Mouse (Mus musculus) intestine, embryonic 14.5 days (tissue): ENCODE data around the gene Spem1. TPM values are rescaled to one million over a fixed set of nuclear protein-coding genes. Genes with fewer than 3 reads are reported as not detected.

ENCODE experiments used
- ATAC-seq: fragments of 200-750 bp; cut with Nextera tagmentation; replicated peaks from 2 replicates; pipeline ENCODE4 v1.8.0; 2017; ENCODE audit warnings: low read depth, moderate number of reproducible peaks, moderate TSS enrichment, moderate library complexity; ENCODE audit not compliant: low FRiP score, low TSS enrichment
- DNase-seq: peaks from one replicate; pipeline ENCODE4 v3.0.0-alpha.2; 2018; ENCODE audit warnings: low spot score
- H3K27ac ChIP-seq: fragments of 300-500 bp; sonication (generic); 2 replicates; pipeline ENCODE4 v1.5.1; 2014; ENCODE audit warnings: low read depth, mild to moderate bottlenecking, control low read depth
- H3K27me3 ChIP-seq: fragments of 300-500 bp; sonication (generic); replicated peaks from 2 replicates; pipeline ENCODE4 v1.6.1; 2014; ENCODE audit warnings: low read length, control low read depth; ENCODE audit not compliant: control insufficient read depth, insufficient read depth
- H3K36me3 ChIP-seq: fragments of 300-500 bp; sonication (generic); 2 replicates; pipeline ENCODE4 v1.6.1; 2014; ENCODE audit warnings: low read length, control low read depth; ENCODE audit not compliant: control insufficient read depth, insufficient read depth
- H3K4me1 ChIP-seq: fragments of 300-500 bp; sonication (generic); replicated peaks from 2 replicates; pipeline ENCODE4 v1.6.1; 2014; ENCODE audit warnings: low read length, control low read depth, mixed read lengths; ENCODE audit not compliant: control insufficient read depth, insufficient read depth
- H3K4me2 ChIP-seq: fragments of 300-500 bp; sonication (generic); 2 replicates; pipeline ENCODE4 v1.6.1; 2014; ENCODE audit warnings: low read length
- H3K4me3 ChIP-seq: fragments of 300-500 bp; sonication (generic); 2 replicates; pipeline ENCODE4 v1.5.1; 2014; ENCODE audit warnings: low read depth, low read length, control low read depth, mixed read lengths
- H3K9ac ChIP-seq: fragments of 300-500 bp; sonication (generic); 2 replicates; pipeline ENCODE4 v1.6.1; 2014; ENCODE audit warnings: mild to moderate bottlenecking, low read length
- H3K9me3 ChIP-seq: fragments of 300-500 bp; sonication (generic); 2 replicates; pipeline ENCODE4 v1.6.1; 2016; ENCODE audit warnings: low read length, control low read depth; ENCODE audit not compliant: control insufficient read depth
- WGBS: fragments of 180-500 bp; shearing (Covaris S2); extraction: QIAGEN DNeasy Blood & Tissue Kit; methylation state at CpG from one replicate; pipeline ENCODE4 v1.1.7; 2014; 5-methylcytosine and 5-hydroxymethylcytosine counted together
- polyA plus RNA-seq: library from polyadenylated mRNA; unstranded; fragments of >200 nt; fragmentation: Nextera tagmentation; extraction: Ambion mirVana; gene quantifications from 2 replicates; pipeline ENCODE4 v1.2.1, GENCODE M21; 2014

Spem1 gene
- polyA plus RNA-seq, 1 experiment from 2014 or later, result not detected

- no peak overlapping the region for H3K4me2 ChIP-seq
- no peak overlapping the region for H3K27ac ChIP-seq
- 66% methylated on average over 5 of the region's 5 CpGs for WGBS
- H3K9ac ChIP-seq, result no peak overlapping the region
- no peaks in the 10 kb centered on the region for H3K9me3 ChIP-seq
- H3K36me3 ChIP-seq, result no peaks in the 10 kb centered on the region; the same call in 1 of the 2 replicates
- DNase-seq (no peak), ATAC-seq (no peak)
- no peaks in the 10 kb centered on the region for H3K4me1 ChIP-seq
- no peaks in the 10 kb centered on the region for H3K27me3 ChIP-seq
- no peak overlapping the region for H3K4me3 ChIP-seq
These were observed 47.0 kb downstream of the Spem1 start for GRCm38 (mm10) chr11:69774961-69775360.

Other genes with a start within 250 kb of the Spem1 start
- 26.8 and 31.8 TPM in 2 replicates for gene Wrap53, start 241.9 kb downstream of the Spem1 start, polyA plus RNA-seq
- 176 and 192 TPM in 2 replicates for gene Trp53, start 241.8 kb downstream of the Spem1 start, polyA plus RNA-seq
- gene Atp1b2, start 216.2 kb downstream of the Spem1 start, polyA plus RNA-seq, result 7.3 and 8.2 TPM in 2 replicates
- gene Shbg, start 204.3 kb downstream of the Spem1 start, polyA plus RNA-seq, result not detected in 2 replicates
- 16.8 and 18.1 TPM in 2 replicates for gene Sat2, start 200.2 kb downstream of the Spem1 start, polyA plus RNA-seq
- 22.6 and 23.0 TPM in 2 replicates for gene Fxr2, start 189.2 kb downstream of the Spem1 start, polyA plus RNA-seq
- 0.35 TPM in 1 of 2 replicates, not detected in the other for gene Sox15, start 166.9 kb downstream of the Spem1 start, polyA plus RNA-seq
- 32.1 and 39.3 TPM in 2 replicates for gene Mpdu1, start 159.5 kb downstream of the Spem1 start, polyA plus RNA-seq
- gene Cd68, start 156.0 kb downstream of the Spem1 start, polyA plus RNA-seq, result 12.4 and 16.3 TPM in 2 replicates
- gene Eif4a1, start 149.8 kb downstream of the Spem1 start, polyA plus RNA-seq, result 645 and 692 TPM in 2 replicates
- 79.1 and 90.8 TPM in 2 replicates for gene Senp3, start 140.1 kb downstream of the Spem1 start, polyA plus RNA-seq
- 0.48 TPM in 1 of 2 replicates, not detected in the other for gene Tnfsf13, start 136.4 kb downstream of the Spem1 start, polyA plus RNA-seq
- gene Tnfsf12, start 126.3 kb downstream of the Spem1 start, polyA plus RNA-seq, result 8.0 and 9.4 TPM in 2 replicates
- 2.3 and 3.7 TPM in 2 replicates for gene Tnfsfm13, start 126.1 kb downstream of the Spem1 start, polyA plus RNA-seq
- 35.2 and 38.7 TPM in 2 replicates for gene Polr2a, start 63.5 kb downstream of the Spem1 start, polyA plus RNA-seq
- not detected in 2 replicates for gene Slc35g3, start 60.2 kb downstream of the Spem1 start, polyA plus RNA-seq
- 2.8 and 3.3 TPM in 2 replicates for gene Zbtb4, start 56.3 kb downstream of the Spem1 start, polyA plus RNA-seq
- gene Chrnb1, start 26.2 kb downstream of the Spem1 start, polyA plus RNA-seq, result 3.5 and 4.4 TPM in 2 replicates
- gene Fgf11, start 20.3 kb downstream of the Spem1 start, polyA plus RNA-seq, result 1.1 and 1.4 TPM in 2 replicates
- 16.1 and 22.9 TPM in 2 replicates for gene Tmem102, start 16.6 kb downstream of the Spem1 start, polyA plus RNA-seq
- not detected in 2 replicates for gene Gm39566, start 6.9 kb downstream of the Spem1 start, polyA plus RNA-seq
- not detected in 2 replicates for gene Spem2, start 3.7 kb downstream of the Spem1 start, polyA plus RNA-seq
- 8.5 TPM in 2 replicates for gene Nlgn2, start 15.6 kb upstream of the Spem1 start, polyA plus RNA-seq
- 436 and 455 TPM in 2 replicates for gene Tmem256, start 16.3 kb upstream of the Spem1 start, polyA plus RNA-seq
- gene Plscr3, start 24.2 kb upstream of the Spem1 start, polyA plus RNA-seq, result 92.1 and 94.4 TPM in 2 replicates
- 10.3 and 12.2 TPM in 2 replicates for gene Tnk1, start 36.5 kb upstream of the Spem1 start, polyA plus RNA-seq
- 0.38 TPM in 1 of 2 replicates, not detected in the other for gene Tmem95, start 55.8 kb upstream of the Spem1 start, polyA plus RNA-seq
- gene Kctd11, start 59.2 kb upstream of the Spem1 start, polyA plus RNA-seq, result 3.5 and 4.4 TPM in 2 replicates
- 8.1 and 9.3 TPM in 2 replicates for gene Acap1, start 73.4 kb upstream of the Spem1 start, polyA plus RNA-seq
- 8.8 and 10.7 TPM in 2 replicates for gene 2810408A11Rik, start 78.8 kb upstream of the Spem1 start, polyA plus RNA-seq
- gene Neurl4, start 78.9 kb upstream of the Spem1 start, polyA plus RNA-seq, result 13.3 and 14.5 TPM in 2 replicates
- 71.2 and 72.3 TPM in 2 replicates for gene Gps2, start 91.7 kb upstream of the Spem1 start, polyA plus RNA-seq
- gene Eif5a, start 99.8 kb upstream of the Spem1 start, polyA plus RNA-seq, result 1,854 and 1,877 TPM in 2 replicates
- 4.6 and 4.8 TPM in 2 replicates for gene Ybx2, start 113.6 kb upstream of the Spem1 start, polyA plus RNA-seq
- 25.8 and 32.2 TPM in 2 replicates for gene Slc2a4, start 126.0 kb upstream of the Spem1 start, polyA plus RNA-seq
- gene Cldn7, start 142.6 kb upstream of the Spem1 start, polyA plus RNA-seq, result 425 and 461 TPM in 2 replicates
- gene Ctdnep1, start 159.0 kb upstream of the Spem1 start, polyA plus RNA-seq, result 28.6 and 29.3 TPM in 2 replicates
- gene Elp5, start 160.3 kb upstream of the Spem1 start, polyA plus RNA-seq, result 104 and 119 TPM in 2 replicates
- gene Gabarap, start 169.0 kb upstream of the Spem1 start, polyA plus RNA-seq, result 481 and 495 TPM in 2 replicates
- 37.6 and 43.9 TPM in 2 replicates for gene Phf23, start 173.6 kb upstream of the Spem1 start, polyA plus RNA-seq
- gene Dvl2, start 178.4 kb upstream of the Spem1 start, polyA plus RNA-seq, result 32.0 and 32.6 TPM in 2 replicates
- gene Acadvl, start 193.2 kb upstream of the Spem1 start, polyA plus RNA-seq, result 72.8 and 73.8 TPM in 2 replicates
- 7.7 and 8.6 TPM in 2 replicates for gene Dlg4, start 194.8 kb upstream of the Spem1 start, polyA plus RNA-seq
- 0.26 TPM in 1 of 2 replicates, not detected in the other for gene Asgr1, start 231.9 kb upstream of the Spem1 start, polyA plus RNA-seq